Mouse (Mus musculus): ENCODE data around the gene Bola2.

- no peak for TF ChIP-seq EP300 (IDR thresholded peaks at IDR 0.05; ENCODE audit: low read depth)
- no peak for TF ChIP-seq CTCF (IDR thresholded peaks at IDR 0.05; ENCODE audit: low read depth)
Observed at GRCm38 (mm10) chr7:126655695-126656094, 39.5 kb upstream of the Bola2 start.
